Mouse (Mus musculus) embryonic fibroblast, embryonic 13.5 days (primary cell): ENCODE measurements around the gene Pld4. TPM values are rescaled to one million over a fixed set of nuclear protein-coding genes. Genes with fewer than 3 reads are reported as not detected.

ENCODE experiments used
- H3K27ac ChIP-seq: 2 replicates; pipeline ENCODE4 v1.5.1; 2012; ENCODE audit warnings: low read length, control low read depth, inconsistent platforms; ENCODE audit not compliant: insufficient read depth
- H3K4me1 ChIP-seq: 2 replicates; pipeline ENCODE4 v1.6.1; 2011; ENCODE audit warnings: low read length; ENCODE audit not compliant: control insufficient read depth, insufficient read depth
- H3K4me3 ChIP-seq: 2 replicates; pipeline ENCODE4 v1.5.1; 2011; ENCODE audit warnings: mild to moderate bottlenecking, control low read depth, low read length; ENCODE audit not compliant: insufficient read depth
- CTCF ChIP-seq: IDR thresholded peaks from 2 replicates; pipeline ENCODE4 v1.5.1; 2011; ENCODE audit warnings: mild to moderate bottlenecking, control low read depth, low read length, moderate library complexity, borderline replicate concordance; ENCODE audit not compliant: insufficient read depth
- POLR2A ChIP-seq: IDR thresholded peaks from 2 replicates; pipeline ENCODE4 v1.6.1; 2011; ENCODE audit warnings: low read depth, mild to moderate bottlenecking, control low read depth, low read length, moderate library complexity
- polyA plus RNA-seq: library from polyadenylated mRNA; stranded (reverse); fragments of >200 nt; gene quantifications from 2 replicates; pipeline ENCODE4 v1.2.4, GENCODE M21; 2011; ENCODE audit warnings: low read depth; ENCODE audit not compliant: missing spikeins, insufficient read length

Gene Pld4
- polyA plus RNA-seq, 1 experiment, result 4.2 TPM

- Histone ChIP-seq H3K4me1 (peaks cover 26% of the 10 kb centered on the region), H3K27ac (peak overlapping the region; percentile 88), H3K4me3 (no peak overlapping the region)
- TF ChIP-seq CTCF (no peak), POLR2A (no peak)
Observed at GRCm38 (mm10) chr12:112798716-112799115, 38.3 kb downstream of the Pld4 start.

GRCm38 (mm10) chr12:112799237-112799970 lies 38.9 kb downstream of the Pld4 start:
- peak overlapping the region; percentile 88; the same call in 1 of the 2 replicates for H3K27ac ChIP-seq
- no peak for TF ChIP-seq POLR2A
- no peak for TF ChIP-seq CTCF
- no peak overlapping the region for H3K4me3 ChIP-seq
- peaks cover 26% of the 10 kb centered on the region for H3K4me1 ChIP-seq

GRCm38 (mm10) chr12:112800476-112800875 lies 40.0 kb downstream of the Pld4 start:
- Histone ChIP-seq H3K27ac (no peak overlapping the region), H3K4me1 (peaks cover 26% of the 10 kb centered on the region), H3K4me3 (no peak overlapping the region)
- TF ChIP-seq POLR2A (no peak), CTCF (no peak)

- Histone ChIP-seq H3K27ac (no peak within 1 kb of the TSS), H3K4me1 (peaks cover 17% of the 10 kb centered on the region), H3K4me3 (peak within 1 kb of the TSS; percentile 47)
- TF ChIP-seq POLR2A (peak; percentile 98), CTCF (no peak)
Observed at GRCm38 (mm10) chr12:112801864-112802846, 41.7 kb downstream of the Pld4 start, which contains the start of gene Ahnak2. Ahnak2 (minus strand) TSS chr12:112802657.

- TF ChIP-seq POLR2A, result no peak
- TF ChIP-seq CTCF, result no peak
- H3K4me1 ChIP-seq, result peaks cover 13% of the 10 kb centered on the region
- H3K27ac ChIP-seq, result no peak overlapping the region
- H3K4me3 ChIP-seq, result no peak overlapping the region
Observed at GRCm38 (mm10) chr12:112802917-112803316, 42.5 kb downstream of the Pld4 start.

GRCm38 (mm10) chr12:112804046-112804445 lies 43.6 kb downstream of the Pld4 start:
- no peak for TF ChIP-seq POLR2A
- no peak for TF ChIP-seq CTCF

GRCm38 (mm10) chr12:112806044-112806443 lies 45.6 kb downstream of the Pld4 start:
- Histone ChIP-seq H3K4me1 (peaks cover 7% of the 10 kb centered on the region; the same call in 1 of the 2 replicates), H3K27ac (no peak overlapping the region), H3K4me3 (no peak overlapping the region)
- TF ChIP-seq POLR2A, result no peak
- no peak for TF ChIP-seq CTCF

More at GRCm38 (mm10) chr12:112804046-112804445, 43.6 kb downstream of the Pld4 start:
- Histone ChIP-seq H3K4me1 (peaks cover 7% of the 10 kb centered on the region; the same call in 1 of the 2 replicates), H3K4me3 (no peak overlapping the region), H3K27ac (no peak overlapping the region)

GRCm38 (mm10) chr12:112807796-112808195 lies 47.3 kb downstream of the Pld4 start:
- Histone ChIP-seq H3K4me3 (no peak overlapping the region), H3K27ac (no peak overlapping the region), H3K4me1 (peaks cover 7% of the 10 kb centered on the region; the same call in 1 of the 2 replicates)
- no peak for TF ChIP-seq POLR2A
- TF ChIP-seq CTCF, result no peak

- H3K4me1 ChIP-seq, result peaks cover 7% of the 10 kb centered on the region; the same call in 1 of the 2 replicates
- TF ChIP-seq POLR2A (no peak), CTCF (no peak)
- H3K4me3 ChIP-seq, result peak overlapping the region; percentile 27
- H3K27ac ChIP-seq, result peak overlapping the region; percentile 32
Observed at GRCm38 (mm10) chr12:112808212-112808586, 47.7 kb downstream of the Pld4 start.
